Mouse (Mus musculus) liver (tissue): Measurements from ENCODE around the gene Akap2.

Source experiments
- DNase-seq: peaks from one replicate; pipeline ENCODE4 v3.0.0-alpha.2; 2020; ENCODE audit warnings: mixed read lengths

Gene Akap2

DNA sequence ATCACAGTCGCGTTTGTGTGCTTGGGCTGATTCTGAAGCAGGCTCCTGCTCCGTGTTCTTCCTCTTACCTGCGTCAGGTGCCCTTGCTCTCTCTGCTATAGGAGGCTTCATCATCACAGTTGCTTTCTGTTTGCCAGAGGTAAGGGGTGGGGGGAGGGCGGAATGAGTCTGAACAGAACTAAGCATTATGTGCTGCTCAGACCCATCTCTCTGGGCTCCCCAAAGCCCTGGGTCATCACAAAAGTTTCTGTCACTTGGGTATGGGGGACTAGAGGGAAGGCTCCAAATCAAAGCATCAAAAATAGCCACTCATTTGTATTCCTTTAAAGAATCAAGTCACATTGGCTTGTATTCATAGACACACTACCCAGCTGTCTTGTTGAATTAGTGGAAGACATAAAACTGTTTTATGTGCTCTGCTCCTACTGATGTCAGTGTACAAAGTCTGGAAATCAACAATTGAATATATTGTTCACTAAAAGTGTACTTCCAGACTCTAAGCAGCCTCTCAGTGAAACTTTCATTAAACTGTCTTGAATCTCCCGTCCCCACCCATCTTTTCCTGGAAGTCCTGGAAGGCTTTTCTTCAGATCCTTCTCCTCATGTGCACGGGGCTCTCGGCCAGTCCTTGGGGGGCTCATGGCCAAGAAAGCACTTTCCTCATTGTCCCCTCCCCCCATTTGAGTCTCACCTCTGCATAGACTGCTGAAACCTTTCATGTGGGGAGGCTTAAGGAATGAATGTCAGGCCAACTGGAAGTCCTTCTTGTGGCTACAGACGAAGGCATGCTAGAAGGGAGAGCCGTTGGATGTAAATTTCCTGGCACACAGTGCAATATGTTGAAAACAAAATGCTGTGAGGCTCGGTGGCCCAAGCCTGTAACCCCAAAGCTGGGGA lies 13.6 kb upstream of the Akap2 start:
- DNase-seq, result no peak

- DNase-seq, result no peak
These were observed 12.9 kb upstream of the Akap2 start for GRCm38 (mm10) chr4:57704575-57704974.

DNA sequence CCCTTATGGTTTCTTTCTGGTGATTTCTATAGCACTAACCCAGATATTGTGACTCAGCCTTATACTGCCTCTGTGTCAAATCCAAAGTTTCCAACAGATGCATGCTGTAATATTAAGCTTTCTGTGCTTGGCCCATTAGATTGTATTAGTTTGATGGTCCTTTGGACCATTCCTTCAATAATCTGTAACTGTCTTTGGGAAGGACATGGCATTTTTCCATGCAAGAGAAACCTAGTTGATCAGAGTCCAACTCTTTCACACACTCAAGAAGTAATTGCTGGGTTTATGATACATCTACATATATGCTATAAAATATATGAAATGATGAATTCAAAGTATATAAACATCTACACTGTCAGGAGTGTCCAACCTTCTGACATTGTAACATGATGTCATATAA lies 1.6 kb upstream of the Akap2 start:
- DNase-seq, result no peak

- no peak for DNase-seq
These were observed 722 bp upstream of the Akap2 start for GRCm38 (mm10) chr4:57716735-57717134.

- no peak for DNase-seq
These were observed 1.9 kb downstream of the Akap2 start for GRCm38 (mm10) chr4:57719370-57719769.

- no peak for DNase-seq
These were observed 3.5 kb downstream of the Akap2 start for GRCm38 (mm10) chr4:57720869-57721361.

GRCm38 (mm10) chr4:57722296-57722695 lies 4.8 kb downstream of the Akap2 start:
- DNase-seq, result no peak

DNA sequence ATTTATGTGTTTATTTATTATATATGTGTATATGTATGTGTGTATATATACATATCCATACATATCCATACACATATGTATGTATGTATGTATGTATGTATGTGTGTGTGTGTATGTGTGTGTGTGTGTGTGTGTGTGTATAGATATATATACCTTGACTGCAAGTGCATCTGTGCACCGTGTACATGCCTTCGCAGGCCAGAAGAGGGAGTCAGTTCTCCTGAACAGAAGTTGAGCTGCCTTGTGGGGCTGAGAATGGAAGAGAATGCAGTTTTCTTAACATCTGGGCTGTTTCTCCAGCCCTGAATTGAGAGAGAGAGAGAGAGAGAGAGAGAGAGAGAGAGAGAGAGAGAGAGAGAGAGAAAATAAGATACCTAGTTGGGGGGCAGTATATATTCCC lies 6.2 kb downstream of the Akap2 start:
- DNase-seq, result no peak

- DNase-seq, result no peak
These were observed 8.1 kb downstream of the Akap2 start for GRCm38 (mm10) chr4:57725569-57725968.

GRCm38 (mm10) chr4:57728611-57729183 lies 11.2 kb downstream of the Akap2 start:
- DNase-seq, result no peak

DNA sequence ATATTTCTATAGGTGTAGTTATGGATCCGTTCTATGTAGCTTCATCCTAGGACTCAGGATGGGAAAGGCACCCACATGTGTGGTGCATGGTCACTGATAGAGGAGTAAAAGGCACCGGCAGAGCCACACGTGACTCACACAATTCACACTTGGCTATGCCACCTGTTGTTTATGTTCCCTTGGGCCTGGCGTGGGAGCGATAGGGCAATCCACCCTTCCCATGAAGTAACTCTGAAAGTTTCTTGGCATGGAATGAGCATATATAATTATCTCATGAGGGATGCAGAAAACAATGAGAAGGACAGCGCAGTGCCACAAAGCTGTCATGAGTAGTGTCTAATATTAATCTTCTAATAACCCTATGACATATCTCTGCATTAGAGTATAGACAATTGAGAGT lies 12.6 kb downstream of the Akap2 start:
- DNase-seq, result no peak

- no peak for DNase-seq
These were observed 13.5 kb downstream of the Akap2 start for GRCm38 (mm10) chr4:57730801-57731598.

- DNase-seq, result no peak
These were observed 14.9 kb downstream of the Akap2 start for GRCm38 (mm10) chr4:57732351-57732750.

DNA sequence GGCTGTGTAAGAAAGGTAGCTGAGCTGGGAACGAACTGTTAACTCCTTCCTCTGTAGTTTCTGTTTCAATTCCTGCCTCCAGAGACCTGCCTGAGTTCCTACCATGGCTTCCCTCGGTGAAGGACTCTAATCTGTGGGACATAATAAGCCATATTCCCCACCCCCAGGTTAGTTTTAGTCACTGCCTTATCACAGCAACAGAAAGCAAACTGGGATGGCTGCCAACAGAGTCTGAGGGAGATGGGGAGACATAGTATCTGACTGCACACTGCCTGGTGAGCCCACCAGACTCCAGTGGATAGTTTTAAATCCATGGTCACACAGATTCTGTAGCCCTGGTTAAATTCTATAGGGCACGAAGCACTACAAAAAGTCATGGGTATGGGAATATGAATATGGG lies 16.0 kb downstream of the Akap2 start:
- no peak for DNase-seq

DNA sequence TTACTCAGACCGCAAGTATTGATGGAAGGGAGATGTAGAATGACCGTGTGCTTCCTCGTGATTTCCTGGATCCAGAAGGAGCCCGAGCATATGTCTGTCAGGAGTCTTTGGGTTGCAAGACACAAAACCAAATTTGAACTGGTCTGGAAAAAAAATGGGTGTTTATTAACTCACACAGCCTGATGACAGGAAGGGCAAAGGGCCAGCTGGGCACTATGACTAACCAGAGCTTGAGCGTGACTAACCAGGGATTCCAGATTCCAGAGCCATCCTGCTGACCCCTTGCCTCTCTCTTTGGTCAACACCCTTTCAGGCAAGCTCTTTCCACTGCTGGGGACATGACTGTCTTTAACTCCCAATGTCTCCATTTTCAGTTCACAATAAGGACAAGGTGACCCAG lies 18.0 kb downstream of the Akap2 start:
- no peak for DNase-seq

DNA sequence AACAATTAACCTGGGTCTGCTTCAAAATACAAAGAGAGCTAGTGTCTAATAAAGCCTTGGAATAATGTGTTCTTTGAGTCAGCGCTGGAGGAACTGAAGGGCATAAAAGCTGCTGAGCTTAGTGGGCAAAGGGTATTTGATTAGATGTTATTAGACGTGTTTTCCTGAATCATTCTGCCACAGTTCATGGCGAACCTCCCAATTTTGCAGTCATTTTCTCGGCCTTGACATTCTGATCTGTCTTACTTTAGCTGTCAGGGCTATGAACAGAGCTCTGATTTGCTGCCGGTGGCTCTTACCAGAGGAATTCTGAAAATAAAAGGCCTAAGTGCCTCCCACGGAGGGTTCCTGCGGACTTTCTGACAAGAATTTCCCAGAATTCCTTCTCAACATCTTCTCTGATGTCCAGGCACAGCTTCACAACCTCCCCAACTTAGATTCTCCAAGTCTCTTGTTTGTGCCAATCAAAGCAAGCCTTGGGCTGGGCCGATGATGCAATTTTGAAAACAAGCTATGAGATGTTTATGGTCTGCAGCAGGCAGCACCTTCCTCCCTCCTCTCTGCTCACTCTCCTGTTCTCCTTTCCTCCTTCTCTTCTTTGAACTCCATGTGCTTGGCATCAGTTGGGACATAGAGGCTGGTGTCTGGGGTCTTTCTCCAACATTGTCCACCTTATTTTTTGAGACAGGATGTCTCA lies 21.5 kb downstream of the Akap2 start:
- DNase-seq, result no peak

DNA sequence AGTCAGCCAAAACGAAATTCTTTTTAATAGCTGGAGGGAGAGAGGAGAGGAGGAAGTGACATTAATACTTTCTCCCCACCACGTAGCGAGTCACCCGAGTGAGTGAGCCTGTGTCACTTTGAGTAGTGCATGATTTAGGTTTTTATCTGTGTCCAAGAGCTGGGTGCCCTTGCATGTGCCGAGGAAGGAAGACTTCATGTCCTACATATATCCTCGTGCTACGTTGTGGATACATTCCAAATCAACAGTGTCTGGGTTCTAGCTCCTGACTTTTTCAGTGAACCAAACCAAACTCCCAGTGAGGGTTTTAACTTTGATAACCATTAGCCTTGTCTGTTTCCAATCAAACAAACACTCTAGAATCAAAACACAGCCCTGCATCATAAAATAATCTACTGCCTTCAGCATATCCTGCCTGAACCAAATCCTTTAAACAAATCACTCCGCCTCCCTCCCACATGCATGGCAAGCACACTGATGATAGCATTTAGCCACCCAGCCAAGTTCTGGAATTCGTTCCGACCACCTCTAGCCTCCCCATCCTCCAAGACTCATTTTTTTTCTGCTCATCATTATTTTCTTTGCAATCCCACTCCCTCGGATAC lies 26.0 kb downstream of the Akap2 start:
- no peak for DNase-seq

DNA sequence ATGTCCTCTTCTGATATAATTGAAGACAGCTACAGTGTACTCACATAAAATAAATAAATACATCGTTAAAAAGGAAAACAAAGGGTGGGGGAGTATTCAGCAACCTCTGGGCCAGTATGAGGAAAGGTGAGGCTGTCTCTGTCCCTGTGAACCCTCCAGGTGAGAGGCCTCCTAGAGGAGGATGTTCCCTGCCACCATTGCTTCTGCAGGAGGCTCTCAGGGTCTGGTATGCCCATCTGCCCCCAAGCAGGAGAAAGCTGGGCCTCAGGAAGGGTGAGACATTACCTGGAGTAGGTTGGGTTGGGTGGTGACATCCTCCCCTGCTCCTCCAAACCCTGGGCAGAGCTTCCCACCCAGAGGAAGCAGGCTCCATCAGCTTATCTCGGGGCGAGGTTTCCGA lies 33.2 kb downstream of the Akap2 start:
- DNase-seq, result no peak

DNA sequence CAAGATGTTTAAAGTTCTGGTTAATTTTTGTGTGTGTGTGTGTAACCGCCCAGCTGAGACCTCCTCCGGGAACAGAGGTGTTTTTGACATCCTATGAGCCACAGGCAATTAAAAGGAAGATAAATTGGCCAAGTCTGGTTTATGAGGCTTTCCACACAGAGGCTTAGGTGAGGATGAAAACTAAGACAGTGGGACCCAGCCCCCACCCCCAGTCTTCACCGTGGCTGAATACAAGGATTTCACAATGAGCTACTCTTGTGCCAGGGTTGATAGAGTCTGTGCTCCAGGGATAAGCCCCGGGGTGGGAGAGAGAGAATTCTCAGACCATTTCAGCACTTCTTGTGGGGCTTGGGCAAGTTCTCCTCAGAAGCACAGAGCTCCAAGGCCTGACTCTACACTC lies 33.6 kb downstream of the Akap2 start:
- DNase-seq, result no peak

- DNase-seq, result no peak
These were observed 34.1 kb downstream of the Akap2 start for GRCm38 (mm10) chr4:57751566-57751965.

DNA sequence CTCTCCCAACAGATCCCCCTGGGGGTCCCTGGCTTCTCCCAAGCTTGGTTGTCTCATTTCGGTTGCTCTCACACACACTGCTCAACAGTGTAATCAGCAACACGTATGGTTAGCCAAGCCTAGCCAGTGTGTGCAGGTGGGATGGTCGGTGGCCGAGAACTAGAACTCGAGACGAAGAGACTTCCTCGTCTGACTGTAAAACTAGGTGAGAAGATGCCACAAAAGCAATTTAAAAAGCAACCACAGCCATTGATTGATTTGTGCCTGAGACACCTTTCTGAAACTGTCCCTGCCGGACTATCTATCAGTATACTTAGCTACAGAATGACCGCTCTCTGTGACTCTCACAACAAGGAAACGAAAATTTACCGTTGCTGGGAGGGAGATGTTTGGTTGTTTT lies 37.6 kb downstream of the Akap2 start:
- no peak for DNase-seq

GRCm38 (mm10) chr4:57757997-57758396 lies 40.5 kb downstream of the Akap2 start:
- DNase-seq, result no peak

GRCm38 (mm10) chr4:57762424-57762823 lies 45.0 kb downstream of the Akap2 start:
- no peak for DNase-seq
